Mouse (Mus musculus): ENCODE measurements around the gene Gng8. TPM values are rescaled to one million over a fixed set of nuclear protein-coding genes. Genes with fewer than 3 reads are reported as not detected.
A peak's percentile ranks its signal among the peaks of the same experiment; 100 is the strongest.

Gng8 gene
- polyA plus RNA-seq, 1 experiment from 2014 or later, result 12.1 TPM

DNA sequence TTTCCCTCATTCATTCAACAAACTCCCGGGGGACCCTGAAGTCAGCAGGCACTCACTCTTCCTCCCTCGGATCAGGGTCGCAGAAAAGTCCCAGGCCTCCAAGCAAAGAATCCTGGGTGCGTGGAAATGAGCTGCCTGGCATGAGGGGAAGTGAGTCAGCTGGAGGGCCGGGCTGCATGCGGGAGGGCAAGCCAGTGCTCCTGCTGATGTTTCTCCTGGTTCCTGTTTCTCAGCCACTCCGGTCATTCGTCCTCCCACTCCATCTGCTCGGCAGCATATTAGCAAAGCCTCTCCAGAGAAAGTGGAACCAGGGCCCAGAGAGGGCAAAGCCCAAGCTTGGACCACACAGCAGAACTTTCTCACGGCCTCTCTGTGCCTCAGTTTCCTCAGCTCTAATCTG lies 18.3 kb downstream of the Gng8 start:
- ATAC-seq (ENCODE audit: low FRiP score, low read depth), result no peak
- H3K27ac ChIP-seq (replicated peaks), result no peak overlapping the region
- H3K36me3 ChIP-seq, result peaks cover 8% of the 10 kb centered on the region
- H3K4me1 ChIP-seq, result peaks cover 15% of the 10 kb centered on the region
- no peak overlapping the region for H3K4me2 ChIP-seq (replicated peaks)
- WGBS, result 58% methylated on average over 10 of the region's 10 CpGs
- H3K4me3 ChIP-seq, result no peak overlapping the region
- H3K9ac ChIP-seq (replicated peaks), result no peak overlapping the region
- no peaks in the 10 kb centered on the region for H3K9me3 ChIP-seq
- H3K27me3 ChIP-seq, result peaks cover 13% of the 10 kb centered on the region

- no peaks in the 10 kb centered on the region for H3K9me3 ChIP-seq
- peaks cover 27% of the 10 kb centered on the region for H3K36me3 ChIP-seq
- peaks cover 3% of the 10 kb centered on the region; the same call in 1 of the 2 replicates for H3K4me1 ChIP-seq
- H3K27ac ChIP-seq (replicated peaks), result no peak overlapping the region
- H3K9ac ChIP-seq (replicated peaks), result no peak overlapping the region
- no peak overlapping the region for H3K4me2 ChIP-seq (replicated peaks)
- H3K27me3 ChIP-seq, result peaks cover 13% of the 10 kb centered on the region
- ATAC-seq (ENCODE audit: low FRiP score, low read depth), result no peak
- no peak overlapping the region for H3K4me3 ChIP-seq
- WGBS, result 95% methylated on average over 3 of the region's 3 CpGs
Observed at GRCm38 (mm10) chr7:16911904-16912303, 20.3 kb downstream of the Gng8 start.

GRCm38 (mm10) chr7:16912360-16912759 lies 20.8 kb downstream of the Gng8 start:
- Histone ChIP-seq H3K9me3 (no peaks in the 10 kb centered on the region), H3K27ac (replicated peaks) (no peak overlapping the region), H3K4me1 (peaks cover 3% of the 10 kb centered on the region; the same call in 1 of the 2 replicates), H3K36me3 (peaks cover 32% of the 10 kb centered on the region), H3K9ac (replicated peaks) (no peak overlapping the region), H3K4me2 (replicated peaks) (no peak overlapping the region), H3K27me3 (peaks cover 13% of the 10 kb centered on the region), H3K4me3 (no peak overlapping the region)
- 77% methylated on average over 6 of the region's 6 CpGs for WGBS
- no peak for ATAC-seq (ENCODE audit: low FRiP score, low read depth)

GRCm38 (mm10) chr7:16913806-16914452 lies 22.3 kb downstream of the Gng8 start:
- no peaks in the 10 kb centered on the region for H3K9me3 ChIP-seq
- H3K4me2 ChIP-seq (replicated peaks), result no peak overlapping the region
- 42% methylated on average over 10 of the region's 10 CpGs for WGBS
- H3K27ac ChIP-seq (replicated peaks), result no peak overlapping the region; the same call in 1 of the 2 replicates
- peaks cover 5% of the 10 kb centered on the region; the same call in 1 of the 2 replicates for H3K4me1 ChIP-seq
- H3K27me3 ChIP-seq, result peaks cover 8% of the 10 kb centered on the region
- H3K36me3 ChIP-seq, result peaks cover 47% of the 10 kb centered on the region
- peak; percentile 62 for ATAC-seq (ENCODE audit: low FRiP score, low read depth)
- H3K4me3 ChIP-seq, result no peak overlapping the region
- H3K9ac ChIP-seq (replicated peaks), result no peak overlapping the region

DNA sequence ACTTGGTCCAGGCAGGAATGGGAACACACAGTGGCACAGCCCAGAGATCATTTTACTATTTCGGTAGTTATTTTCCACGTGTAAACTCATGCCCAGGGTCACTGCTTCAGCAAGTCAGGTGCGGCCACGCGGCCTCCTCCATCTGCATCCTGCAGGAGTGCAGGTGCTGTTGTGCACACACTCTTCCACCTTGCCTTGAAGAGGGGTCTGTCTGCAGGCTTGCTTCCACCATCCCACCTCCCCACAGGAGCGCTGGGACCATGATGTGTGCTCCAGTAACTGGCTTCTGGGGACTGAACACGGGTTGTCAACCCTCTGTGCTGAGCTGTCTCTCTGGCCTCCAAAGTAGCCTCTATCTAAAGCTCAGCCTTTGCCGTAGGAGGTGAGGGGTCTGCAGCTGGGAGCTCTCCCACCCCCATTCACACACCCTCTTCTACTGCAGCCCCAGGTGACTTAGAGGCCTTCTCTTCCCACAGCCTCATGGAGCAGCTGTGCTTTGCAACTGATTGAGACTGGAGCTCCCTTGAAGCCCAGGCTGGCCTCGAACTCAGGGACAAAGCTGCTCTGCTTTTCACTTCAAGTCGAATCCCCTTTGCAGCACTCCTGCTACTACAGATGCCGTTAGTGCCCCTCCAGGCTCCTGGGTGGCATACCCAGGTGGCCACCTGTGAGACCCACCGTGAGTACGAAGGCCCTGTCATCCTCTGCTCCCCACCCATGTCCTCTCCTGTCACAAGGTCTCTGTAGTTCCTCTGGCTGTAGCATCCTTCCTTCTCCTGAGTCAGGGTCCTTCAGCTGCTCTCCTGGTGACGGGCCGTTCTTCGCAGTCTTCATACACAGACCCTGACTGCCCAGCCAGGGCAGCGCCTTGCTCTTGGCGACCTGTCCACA lies 23.1 kb downstream of the Gng8 start:
- no peak overlapping the region; the same call in 1 of the 2 replicates for H3K27ac ChIP-seq (replicated peaks)
- H3K27me3 ChIP-seq, result 0 out of 2 replicates have a peak, but pooled peaks cover 2% of the 10 kb centered on the region
- H3K4me2 ChIP-seq (replicated peaks), result no peak overlapping the region
- H3K4me3 ChIP-seq, result no peak overlapping the region
- ATAC-seq (ENCODE audit: low FRiP score, low read depth), result no peak
- peaks cover 54% of the 10 kb centered on the region for H3K36me3 ChIP-seq
- no peaks in the 10 kb centered on the region for H3K9me3 ChIP-seq
- peaks cover 12% of the 10 kb centered on the region for H3K4me1 ChIP-seq
- WGBS, result 83% methylated on average over 18 of the region's 18 CpGs
- no peak overlapping the region for H3K9ac ChIP-seq (replicated peaks)

GRCm38 (mm10) chr7:16915461-16916340 lies 24.1 kb downstream of the Gng8 start:
- Histone ChIP-seq H3K4me2 (replicated peaks) (no peak overlapping the region), H3K9me3 (no peaks in the 10 kb centered on the region), H3K4me3 (no peak overlapping the region), H3K27me3 (no peaks in the 10 kb centered on the region), H3K4me1 (peaks cover 21% of the 10 kb centered on the region), H3K36me3 (peaks cover 60% of the 10 kb centered on the region), H3K27ac (replicated peaks) (no peak overlapping the region; the same call in 1 of the 2 replicates), H3K9ac (replicated peaks) (no peak overlapping the region)
- ATAC-seq (ENCODE audit: low FRiP score, low read depth), result no peak
- WGBS, result 92% methylated on average over 32 of the region's 32 CpGs

GRCm38 (mm10) chr7:16916342-16917265 lies 25.0 kb downstream of the Gng8 start:
- Histone ChIP-seq H3K27ac (replicated peaks) (no peak overlapping the region), H3K4me2 (replicated peaks) (no peak overlapping the region), H3K4me3 (no peak overlapping the region), H3K36me3 (peaks cover 60% of the 10 kb centered on the region), H3K4me1 (peaks cover 30% of the 10 kb centered on the region), H3K27me3 (no peaks in the 10 kb centered on the region), H3K9me3 (no peaks in the 10 kb centered on the region), H3K9ac (replicated peaks) (no peak overlapping the region)
- no peak for ATAC-seq (ENCODE audit: low FRiP score, low read depth)
- WGBS, result 86% methylated on average over 29 of the region's 30 CpGs

DNA sequence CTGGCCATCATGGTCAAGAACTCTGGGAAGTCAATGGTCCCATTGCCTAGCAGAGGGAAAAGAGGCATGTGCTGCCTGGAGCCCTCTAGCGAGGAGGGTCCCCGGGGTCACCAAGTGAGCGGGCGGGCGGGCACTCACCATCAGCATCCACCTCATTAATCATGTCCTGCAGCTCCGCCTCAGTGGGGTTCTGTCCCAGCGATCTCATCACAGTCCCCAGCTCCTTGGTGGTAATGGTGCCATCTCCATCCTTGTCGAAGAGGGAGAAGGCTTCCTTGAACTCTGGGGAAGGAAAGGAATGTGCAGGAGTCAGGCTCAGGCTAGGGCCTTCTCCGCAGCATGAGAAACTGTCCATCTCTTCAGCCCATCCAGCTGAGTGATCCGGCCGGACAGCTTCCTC lies 25.9 kb downstream of the Gng8 start:
- Histone ChIP-seq H3K27me3 (no peaks in the 10 kb centered on the region), H3K27ac (replicated peaks) (no peak overlapping the region), H3K9ac (replicated peaks) (no peak overlapping the region), H3K4me1 (peaks cover 38% of the 10 kb centered on the region), H3K9me3 (no peaks in the 10 kb centered on the region), H3K4me2 (replicated peaks) (no peak overlapping the region), H3K4me3 (no peak overlapping the region), H3K36me3 (peaks cover 60% of the 10 kb centered on the region)
- 89% methylated on average over 11 of the region's 11 CpGs for WGBS
- ATAC-seq (ENCODE audit: low FRiP score, low read depth), result no peak

DNA sequence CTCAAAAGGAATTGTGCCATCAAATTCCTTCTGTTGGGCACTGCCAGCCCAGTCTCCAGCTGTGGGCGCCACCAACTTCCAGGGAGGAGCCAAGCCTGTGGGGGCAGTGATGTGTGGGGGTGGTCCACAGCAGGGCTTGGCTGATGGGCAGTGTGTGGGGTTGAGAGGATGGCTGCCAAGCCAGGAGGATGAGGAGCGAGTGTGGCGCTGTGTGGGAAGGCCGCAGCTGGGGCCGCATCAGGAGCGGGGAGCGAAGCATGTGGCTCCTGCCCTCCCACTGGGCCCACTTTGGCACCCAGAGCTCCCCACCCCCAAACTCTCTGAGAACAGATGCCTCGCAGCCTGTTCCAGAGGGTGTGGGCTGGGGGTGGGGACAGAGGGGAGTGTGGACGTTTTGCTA lies 26.4 kb downstream of the Gng8 start:
- Histone ChIP-seq H3K27me3 (no peaks in the 10 kb centered on the region), H3K4me1 (peaks cover 43% of the 10 kb centered on the region), H3K36me3 (peaks cover 60% of the 10 kb centered on the region), H3K27ac (replicated peaks) (no peak overlapping the region), H3K4me2 (replicated peaks) (no peak overlapping the region), H3K4me3 (no peak overlapping the region), H3K9me3 (no peaks in the 10 kb centered on the region), H3K9ac (replicated peaks) (no peak overlapping the region)
- ATAC-seq (ENCODE audit: low FRiP score, low read depth), result no peak
- 84% methylated on average over 9 of the region's 9 CpGs for WGBS

- no peak for ATAC-seq (ENCODE audit: low FRiP score, low read depth)
- no peak overlapping the region for H3K4me3 ChIP-seq
- no peak overlapping the region for H3K9ac ChIP-seq (replicated peaks)
- no peaks in the 10 kb centered on the region for H3K9me3 ChIP-seq
- no peak overlapping the region for H3K4me2 ChIP-seq (replicated peaks)
- H3K36me3 ChIP-seq, result peaks cover 60% of the 10 kb centered on the region
- H3K27ac ChIP-seq (replicated peaks), result 0 out of 2 replicates have a peak overlapping the region, but pooled peaks have one; percentile 30
- WGBS, result 81% methylated on average over 3 of the region's 3 CpGs
- H3K27me3 ChIP-seq, result no peaks in the 10 kb centered on the region
- peaks cover 43% of the 10 kb centered on the region for H3K4me1 ChIP-seq
Observed at GRCm38 (mm10) chr7:16918670-16919069, 27.1 kb downstream of the Gng8 start.

All from midbrain, embryonic 12.5 days (tissue).